Mouse (Mus musculus) brain, embryonic 14.5 days (tissue): Measurements from ENCODE around the gene Bbs9.

Experiments used
- CTCF ChIP-seq: fragments of 200-500 bp; IDR thresholded peaks from 2 replicates; pipeline ENCODE4 v1.5.1; 2012; ENCODE audit warnings: inconsistent platforms, mild to moderate bottlenecking, moderate library complexity, borderline replicate concordance; ENCODE audit not compliant: insufficient read depth, insufficient read length; ENCODE audit errors: extremely low read depth
- POLR2A ChIP-seq: fragments of 200-500 bp; IDR thresholded peaks from 2 replicates; pipeline ENCODE4 v1.6.1; 2012; ENCODE audit warnings: mild to moderate bottlenecking, inconsistent platforms, borderline replicate concordance; ENCODE audit not compliant: poor library complexity, insufficient read depth, insufficient read length, severe bottlenecking; ENCODE audit errors: extremely low read depth

DNA sequence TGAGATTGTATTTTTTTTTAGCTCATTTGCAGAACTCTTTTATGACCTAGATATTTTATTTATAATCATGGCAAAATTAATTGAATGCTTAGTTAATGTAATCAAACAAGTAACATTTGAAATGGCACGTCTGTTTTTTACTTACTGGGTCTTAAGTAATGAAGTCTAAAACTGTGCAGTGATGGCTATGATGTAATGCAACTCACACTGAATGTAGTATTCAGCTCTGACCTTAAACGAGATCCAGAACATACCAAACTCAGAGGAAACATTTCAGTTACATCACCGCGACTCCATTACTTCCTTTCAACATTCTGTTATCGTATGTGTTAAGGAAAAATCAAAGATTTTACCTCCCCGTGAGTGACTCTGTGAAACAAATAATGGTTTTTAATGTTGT lies 262.4 kb downstream of the Bbs9 start:
- TF ChIP-seq CTCF (no peak), POLR2A (no peak)
